Comparison of ENCODE assay signal across 15 mouse cellular contexts in genomic region chr13:90992948-90993347, GRCm38 (mm10).
DNase-seq lines count a peak whose midpoint lies in the region; TF ChIP-seq lines count a peak whose summit lies in the region.
"Had no signal": no experiment of that assay in that cellular context is flagged by ENCODE, and none has a peak within 500 bp of the region (broad histone marks: within the 10 kb centered on the region; RNA-seq: fewer than 3 reads in every experiment).

No protein-coding gene starts in this region.

- H3K27me3 ChIP-seq in C2C12 (ENCODE audit: control insufficient read depth, insufficient read depth, insufficient read length), result no peaks in the 10 kb centered on the region
- no peaks in the 10 kb centered on the region for H3K27me3 ChIP-seq in myocyte (ENCODE audit: control insufficient read depth, insufficient read depth, insufficient read length)
- H3K27me3 ChIP-seq in limb, embryonic 10.5 days (ENCODE audit: low read depth, poor library complexity, severe bottlenecking), result no peaks in the 10 kb centered on the region
- H3K27me3 ChIP-seq: CH12.LX; hindbrain, embryonic 13.5 days; limb, embryonic 13.5 days; megakaryocyte, embryonic 14.5 days had no signal

- no peaks in the 10 kb centered on the region for H3K36me3 ChIP-seq in C2C12 (ENCODE audit: control insufficient read depth, insufficient read depth)
- no peaks in the 10 kb centered on the region for H3K36me3 ChIP-seq in myocyte (ENCODE audit: control insufficient read depth, insufficient read depth)
- no peaks in the 10 kb centered on the region for H3K36me3 ChIP-seq in limb, embryonic 10.5 days
- H3K36me3 ChIP-seq: heart, embryonic 10.5 days; hindbrain, embryonic 13.5 days; limb, embryonic 13.5 days had no signal

- H3K4me3 ChIP-seq in C2C12 (ENCODE audit: insufficient read depth, poor library complexity, severe bottlenecking) (no peak overlapping the region), myocyte (no peak overlapping the region)
- no peak overlapping the region for H3K4me3 ChIP-seq in limb, embryonic 10.5 days
- H3K4me3 ChIP-seq: heart, embryonic 10.5 days; hindbrain, embryonic 13.5 days; limb, embryonic 13.5 days; megakaryocyte, embryonic 14.5 days had no signal

- no peak overlapping the region for H3K27ac ChIP-seq in limb, embryonic 10.5 days
- H3K27ac ChIP-seq: heart, embryonic 10.5 days; hindbrain, embryonic 13.5 days; limb, embryonic 13.5 days; liver, embryonic 14.5 days had no signal

- no peaks in the 10 kb centered on the region for H3K79me3 ChIP-seq in C2C12 (ENCODE audit: low read depth)

- H3K4me1 ChIP-seq in limb, embryonic 10.5 days, result no peaks in the 10 kb centered on the region
- H3K4me1 ChIP-seq: hindbrain, embryonic 13.5 days; limb, embryonic 13.5 days; megakaryocyte, embryonic 14.5 days had no signal

- TF ChIP-seq POLR2A in myocyte (IDR thresholded peaks at IDR 0.05; ENCODE audit: insufficient read length, low read depth), result no peak

- DNase-seq in frontal cortex, postnatal 36 days (ENCODE audit: low spot score in 2 of 2), result peak; percentile 36 to 53
- DNase-seq in frontal cortex, postnatal 10 days (ENCODE audit: low spot score in 2 of 2), result no peak
- DNase-seq in brain, adult 2 months (ENCODE audit: low read depth, low spot score), result peak; percentile 91
- DNase-seq in limb, embryonic 10.5 days (ENCODE audit: low spot score), result no peak
- no peak for DNase-seq in thymus, postnatal 25 days
- DNase-seq: gastrocnemius, postnatal 25 days; heart, postnatal 10 days had no signal

- H3K4me2 ChIP-seq in myocyte (ENCODE audit: low read depth), result peak overlapping the region; percentile 49
- H3K4me2 ChIP-seq: hindbrain, embryonic 13.5 days; limb, embryonic 13.5 days had no signal

- WGBS in limb, embryonic 10.5 days, result 84% methylated on average over 5 of the region's 5 CpGs

- no peaks in the 10 kb centered on the region for H3K9me3 ChIP-seq in limb, embryonic 10.5 days (replicated peaks)
- H3K9me3 ChIP-seq: heart, embryonic 10.5 days; hindbrain, embryonic 13.5 days; limb, embryonic 13.5 days; megakaryocyte, embryonic 14.5 days had no signal

- no peak for TF ChIP-seq CTCF in C2C12 (IDR thresholded peaks at IDR 0.05; ENCODE audit: control insufficient read depth, insufficient read depth, insufficient read length)

- H3ac ChIP-seq in C2C12 (ENCODE audit: control insufficient read depth, insufficient read length, low read depth), result no peak overlapping the region
- H3ac ChIP-seq in myocyte (ENCODE audit: control insufficient read depth, insufficient read length), result no peak overlapping the region

- no peaks in the 10 kb centered on the region for H3K79me2 ChIP-seq in C2C12 (ENCODE audit: control insufficient read depth, insufficient read depth)
- H3K79me2 ChIP-seq in myocyte (ENCODE audit: control insufficient read depth, insufficient read depth), result no peaks in the 10 kb centered on the region

TF ChIP-seq in C2C12, 6 proteins besides CTCF, POLR2A, EP300 and RAD21:
- no peak for TF ChIP-seq MYOG (IDR thresholded peaks at IDR 0.05; ENCODE audit: control insufficient read depth, extremely low read depth, insufficient read length)
- peak; percentile 51 for TF ChIP-seq FOSL1 (IDR thresholded peaks at IDR 0.05; ENCODE audit: insufficient read depth, low read length, poor library complexity, severe bottlenecking)

TF ChIP-seq in myocyte, 11 proteins besides CTCF, POLR2A, EP300 and RAD21:
- no peak for TF ChIP-seq CEBPB (IDR thresholded peaks at IDR 0.05; ENCODE audit: insufficient read depth, poor library complexity, severe bottlenecking)
- TF ChIP-seq SRF (IDR thresholded peaks at IDR 0.05; ENCODE audit: control insufficient read depth, insufficient read length, low read depth), result no peak
- TF ChIP-seq USF1 (IDR thresholded peaks at IDR 0.05; ENCODE audit: low read depth), result no peak
- TF ChIP-seq E2F4 (IDR thresholded peaks at IDR 0.05; ENCODE audit: insufficient read depth), result no peak
- TF ChIP-seq POLR2AphosphoS2 (IDR thresholded peaks at IDR 0.05; ENCODE audit: insufficient read length, low read depth), result no peak
- TF ChIP-seq TCF12 (IDR thresholded peaks at IDR 0.05; ENCODE audit: insufficient read depth, poor library complexity, severe bottlenecking), result no peak
- no peak for TF ChIP-seq MAX (IDR thresholded peaks at IDR 0.05; ENCODE audit: low read depth)
- no peak for TF ChIP-seq MYOD1 (IDR thresholded peaks at IDR 0.05; ENCODE audit: control insufficient read depth in 1 of 3, insufficient read length in 2 of 3, low read depth in 2 of 3)
- no peak for TF ChIP-seq REST (IDR thresholded peaks at IDR 0.05; ENCODE audit: insufficient read depth, insufficient read length)
- TF ChIP-seq MYOG (IDR thresholded peaks at IDR 0.05; ENCODE audit: control insufficient read depth in 1 of 3, insufficient read depth in 1 of 3, insufficient read length in 2 of 3, low read depth in 2 of 3), result no peak
- no peak for TF ChIP-seq TCF3 (IDR thresholded peaks at IDR 0.05; ENCODE audit: insufficient read length, low read depth)

Comparison
In these comparisons a context has a peak if more than half of its experiments do, and no peak if none do; other contexts are left out.
1. DNase-seq: peak in frontal cortex, postnatal 36 days (2 of 2) and brain, adult 2 months (single experiment); none in frontal cortex, postnatal 10 days (0 of 2), limb, embryonic 10.5 days (single experiment) and thymus, postnatal 25 days (single experiment).